Mouse (Mus musculus) skeletal muscle tissue, adult 2 months (tissue): ENCODE data around the gene Cyp2j13.
A peak's percentile ranks its signal among the peaks of the same experiment; 100 is the strongest.
"Not testable (repeated sequence)": the region's sequence is repeated elsewhere in the genome, so short reads cannot be mapped to it uniquely, and the experiment has no call there.

Experiments used
- DNase-seq: peaks from one replicate; pipeline ENCODE4 v3.0.0-alpha.2; 2012; ENCODE audit warnings: low read depth, low spot score

The Cyp2j13 gene

DNA sequence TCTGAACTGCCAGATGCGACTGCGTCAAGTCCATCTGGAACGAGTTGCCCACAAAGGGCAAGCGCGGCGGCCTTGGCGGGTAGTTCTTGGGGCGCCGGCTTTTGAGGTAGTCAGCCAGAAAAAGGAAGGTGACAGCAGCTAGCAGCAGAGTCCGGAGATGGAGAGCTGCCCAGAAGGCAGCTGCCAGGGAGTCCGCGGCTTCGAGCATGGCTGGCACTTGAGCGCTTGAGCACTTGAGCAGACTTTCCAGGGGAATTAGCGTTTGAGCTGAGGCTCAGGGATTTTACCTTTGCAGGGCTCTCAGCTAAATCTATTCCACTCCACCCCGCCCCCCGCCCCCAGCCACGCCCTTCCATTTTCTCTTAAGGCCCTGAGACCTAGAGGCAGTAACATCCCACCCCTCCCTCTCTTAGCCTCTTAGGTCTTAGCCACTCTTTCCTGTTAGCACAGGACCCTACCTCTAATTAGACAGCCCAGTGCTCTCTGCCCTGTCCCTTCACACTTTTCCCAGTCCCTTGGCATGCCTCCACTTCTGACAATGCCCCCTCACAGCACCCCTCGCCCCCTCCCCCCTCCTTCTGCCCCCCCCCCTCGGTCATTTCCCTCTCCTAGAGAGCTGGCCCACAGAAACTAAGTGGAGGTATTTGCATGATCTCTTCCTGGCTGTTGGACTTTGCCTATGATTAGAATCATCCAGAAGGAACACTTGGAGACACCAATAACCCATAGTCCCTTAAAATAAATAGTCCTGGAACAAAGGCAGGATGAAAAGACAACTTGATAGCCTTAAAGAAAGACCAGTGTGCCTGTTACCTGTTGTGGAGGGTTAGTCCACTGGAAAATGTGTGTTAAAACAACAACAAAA lies at the start of gene Cyp2j13:
TSS of gene Cyp2j13 (minus strand) at position 286 of the 865 bp plus-strand sequence.
- DNase-seq = peak; percentile 1

DNA sequence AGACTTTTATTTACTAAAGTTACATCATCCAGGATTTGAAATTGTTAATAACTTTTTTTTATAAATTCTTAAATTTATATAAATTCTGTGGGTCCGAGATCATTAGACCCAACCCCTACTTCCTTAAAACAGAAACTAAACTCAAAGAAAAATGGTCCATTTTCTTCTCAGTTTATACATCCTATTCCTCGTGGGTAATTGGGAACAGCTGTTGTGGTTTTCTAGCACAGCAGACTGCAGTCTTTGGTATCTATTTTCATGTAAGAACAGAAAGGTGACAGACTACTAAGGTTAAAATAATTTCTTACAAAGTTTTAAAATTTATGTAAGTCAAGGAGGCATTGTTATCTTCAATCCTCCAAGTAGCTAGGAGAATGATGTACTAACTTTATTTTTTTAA lies 19.5 kb upstream of the Cyp2j13 start:
- DNase-seq = no peak

DNA sequence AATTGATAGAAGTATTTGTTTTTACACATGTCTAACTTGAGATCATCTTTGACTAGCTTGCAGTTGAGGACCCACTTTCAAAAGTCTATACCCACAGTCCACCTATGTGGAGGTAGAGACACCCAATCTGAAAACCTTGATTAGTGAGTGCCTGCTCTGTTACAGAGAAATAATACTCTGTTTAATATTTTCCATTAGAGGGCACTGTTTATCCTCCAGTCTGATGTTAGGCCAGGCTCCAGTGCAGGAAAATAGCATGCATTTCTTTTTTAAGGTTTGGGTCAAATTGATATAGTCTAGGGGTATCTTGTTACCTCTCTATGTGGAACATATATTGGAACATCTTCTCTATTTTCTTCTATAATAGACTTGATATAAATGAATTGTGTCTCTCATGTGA lies 14.5 kb upstream of the Cyp2j13 start:
- DNase-seq = no peak

DNA sequence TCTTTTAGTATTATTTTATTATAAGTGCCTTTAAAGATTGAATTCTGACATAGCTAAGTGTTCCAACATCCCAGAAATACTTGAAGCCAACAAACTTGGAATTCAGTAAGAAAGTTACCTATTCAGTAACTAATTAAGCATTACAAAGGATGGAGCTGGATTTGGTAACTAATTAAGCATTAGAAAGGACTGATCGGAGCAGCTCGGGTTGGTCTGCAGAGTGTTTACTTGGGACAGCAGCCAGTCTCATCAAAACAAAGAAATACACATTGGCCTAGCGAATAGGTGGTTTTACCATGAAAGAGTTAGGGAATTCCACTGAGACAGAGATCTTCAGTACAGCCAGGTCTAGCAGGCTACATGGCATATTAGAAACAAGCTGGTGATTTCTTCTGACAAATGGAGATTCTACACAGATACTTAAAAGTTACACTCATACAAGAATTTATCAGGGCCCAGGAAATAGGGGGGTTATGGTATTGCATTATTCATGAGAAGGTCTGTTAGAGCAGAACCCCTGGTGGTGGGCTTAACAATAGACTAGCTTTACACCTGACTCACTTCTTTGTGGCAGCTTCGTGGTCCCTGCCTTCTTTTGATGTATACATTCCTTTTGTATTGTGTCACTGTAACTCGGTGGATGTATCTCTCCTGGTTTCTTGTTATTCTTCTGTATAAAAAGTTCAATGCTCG lies 12.2 kb upstream of the Cyp2j13 start:
- DNase-seq = not testable (repeated sequence)

DNA sequence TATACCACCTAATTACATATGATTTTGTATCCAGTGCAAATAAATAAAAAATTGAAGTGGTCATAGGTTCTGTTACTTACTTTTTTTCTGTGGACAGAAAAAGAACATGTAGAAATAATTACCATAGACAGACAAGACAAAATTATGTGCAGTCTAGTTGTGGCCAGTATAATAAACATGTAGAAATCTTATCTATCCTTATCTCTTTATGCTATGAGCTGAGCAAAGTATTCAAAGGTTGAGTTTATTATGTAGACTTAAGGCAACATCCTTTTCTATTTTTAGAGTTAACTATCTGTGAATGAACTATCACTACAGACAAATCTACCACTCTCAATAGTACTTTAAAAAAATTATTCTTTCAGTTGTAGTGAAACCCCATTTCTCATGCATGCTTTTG lies 962 bp upstream of the Cyp2j13 start:
- no peak for DNase-seq

DNA sequence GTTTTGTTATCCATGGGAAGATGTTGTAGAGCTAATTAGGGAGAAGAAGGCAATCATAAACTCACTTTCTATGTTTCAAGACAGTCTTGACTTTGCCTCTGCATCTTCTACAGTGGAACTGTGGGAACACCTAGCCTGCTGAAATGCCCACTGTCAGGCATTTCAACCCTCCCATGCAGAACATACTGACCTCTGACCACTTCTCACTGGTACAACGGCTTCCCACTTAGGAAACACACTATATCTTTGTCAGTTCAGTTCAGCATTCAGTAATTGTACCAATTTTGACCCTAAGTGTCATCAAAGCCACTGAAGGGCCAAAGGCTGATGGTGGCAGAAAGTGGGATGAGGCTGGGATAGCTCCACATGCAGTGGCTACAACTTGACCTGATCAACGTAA lies 15.3 kb downstream of the Cyp2j13 start:
- no peak for DNase-seq

DNA sequence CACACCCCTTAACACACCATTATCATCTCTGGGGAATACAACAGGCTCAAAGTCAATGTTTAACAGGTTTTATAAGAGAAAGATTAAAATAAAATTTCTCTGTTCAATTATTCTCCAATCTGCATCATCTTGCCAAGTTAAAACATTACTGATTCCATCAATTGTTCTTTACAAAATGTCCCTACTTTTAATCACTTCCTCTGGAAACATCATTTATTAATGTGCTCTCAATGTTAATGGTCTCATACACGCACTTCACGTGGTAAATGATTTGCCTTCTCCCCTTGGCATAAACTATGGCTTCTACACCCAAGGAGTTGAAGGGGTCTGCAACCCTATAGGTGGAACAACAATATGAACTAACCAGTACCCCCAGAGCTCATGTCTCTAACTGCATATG lies 17.2 kb downstream of the Cyp2j13 start:
- no peak for DNase-seq

- DNase-seq = no peak
Measured at GRCm38 (mm10) chr4:96028412-96028811, 48.9 kb downstream of the Cyp2j13 start.

DNA sequence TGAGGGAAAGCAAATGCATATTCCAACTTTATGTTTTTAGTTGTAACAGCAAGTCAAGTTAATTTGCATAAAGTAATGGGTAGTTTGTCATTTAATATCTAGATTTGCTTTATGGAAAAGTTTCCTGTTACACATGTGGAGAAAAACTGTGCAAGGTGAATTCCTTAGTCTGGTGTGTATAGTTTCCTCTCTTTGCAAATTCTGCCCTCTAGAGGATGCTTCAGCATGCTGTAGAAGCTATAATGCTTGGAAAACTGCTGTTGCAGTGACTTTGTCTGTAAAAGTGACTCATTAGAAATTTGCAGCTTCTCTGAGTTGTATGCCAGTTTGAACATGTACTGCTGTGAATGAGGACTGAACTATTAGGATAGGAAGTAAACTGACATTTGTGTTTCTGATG lies 54.5 kb downstream of the Cyp2j13 start:
- DNase-seq = no peak

DNA sequence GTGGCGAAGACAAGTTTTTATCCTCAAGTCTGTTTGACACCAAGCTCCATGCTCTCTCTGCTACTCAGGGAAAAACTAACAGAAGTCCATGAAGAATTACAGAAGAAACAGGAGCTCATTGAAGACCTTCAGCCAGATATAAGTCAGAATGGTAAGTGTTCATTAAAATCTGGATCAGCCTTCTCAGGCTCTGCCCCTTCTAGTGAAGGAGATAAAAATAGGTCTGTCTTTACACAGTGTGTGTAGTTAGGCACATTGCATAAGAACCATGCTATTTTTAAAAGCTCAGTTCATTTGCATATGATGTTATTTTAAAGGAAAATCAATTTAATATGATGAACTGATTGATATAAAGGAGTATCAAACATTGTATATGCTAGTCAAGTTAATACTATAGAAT lies 60.5 kb downstream of the Cyp2j13 start:
- no peak for DNase-seq

DNA sequence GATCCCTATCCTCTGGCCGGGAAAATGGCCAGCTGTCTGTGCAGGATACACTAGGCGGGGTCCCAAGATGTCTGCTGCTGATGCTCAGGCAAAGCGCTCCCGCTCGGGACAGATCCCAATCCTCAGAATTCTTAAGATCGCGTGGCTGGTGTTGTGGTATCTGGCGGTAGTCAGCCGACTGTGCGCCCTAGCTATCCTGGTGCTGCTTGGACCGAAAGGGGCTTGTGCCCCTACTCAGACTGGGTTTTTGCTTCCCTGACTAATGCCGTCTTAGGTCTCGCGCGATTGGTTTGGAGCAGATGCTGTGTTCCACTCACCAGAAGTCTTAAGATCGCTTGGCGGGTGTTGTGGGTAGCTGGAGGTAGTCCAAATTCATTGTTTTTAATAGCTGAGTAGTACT lies 95.1 kb downstream of the Cyp2j13 start:
- not testable (repeated sequence) for DNase-seq
